Mouse (Mus musculus): Measurements from ENCODE around the gene Kcnma1. TPM values are rescaled to one million over a fixed set of nuclear protein-coding genes. Genes with fewer than 3 reads are reported as not detected.

Kcnma1 gene
- total RNA-seq, 1 experiment, result 0.49 TPM

DNA sequence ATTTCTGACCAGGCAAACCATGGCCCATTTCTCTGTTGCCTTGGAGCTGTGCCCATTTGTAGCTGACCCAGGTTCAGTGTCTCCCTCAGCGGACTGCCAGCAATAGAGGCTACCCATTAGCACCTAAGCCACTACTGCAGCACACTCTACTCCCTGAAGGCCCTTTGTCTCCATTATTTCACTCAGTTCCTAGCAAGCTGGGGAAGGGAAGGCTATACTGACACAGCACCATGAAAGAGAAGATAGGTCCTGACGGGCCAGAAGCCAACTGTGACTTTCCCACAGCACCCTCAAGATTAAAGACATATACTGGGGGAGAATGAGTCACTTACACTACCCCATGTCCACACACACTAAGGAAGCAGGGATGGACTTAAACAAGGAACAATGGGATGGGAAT is 251.8 kb downstream of the Kcnma1 start:
- no peak overlapping the region for H3K27ac ChIP-seq (ENCODE audit: insufficient read depth, low read depth, low read length, poor library complexity, severe bottlenecking)
- H3K4me1 ChIP-seq (ENCODE audit: control insufficient read depth in 2 of 2, insufficient read depth in 2 of 2, low read length in 2 of 2, poor library complexity in 1 of 2), result no peaks in the 10 kb centered on the region
- TF ChIP-seq ZC3H11A (IDR thresholded peaks at IDR 0.05; ENCODE audit: borderline replicate concordance, low read depth, low read length), result no peak
- TF ChIP-seq MAFK (IDR thresholded peaks at IDR 0.05; ENCODE audit: insufficient read depth, low read depth, low read length), result no peak
- no peak for TF ChIP-seq ZNF384 (IDR thresholded peaks at IDR 0.05; ENCODE audit: low read depth, low read length)
- TF ChIP-seq CHD2 (IDR thresholded peaks at IDR 0.05; ENCODE audit: low read depth, low read length), result no peak
- in situ Hi-C loops (cut with MboI; ENCODE audit: low sequenced_read_pairs in 2 of 2, unreplicated experiment in 2 of 2), result no loop called here
- no peak for DNase-seq (ENCODE audit: low read depth, low spot score)
- H3K36me3 ChIP-seq (ENCODE audit: control insufficient read depth, insufficient read depth, low read length, poor library complexity, severe bottlenecking), result no peaks in the 10 kb centered on the region
- no peaks in the 10 kb centered on the region for H3K9me3 ChIP-seq (ENCODE audit: control insufficient read depth, insufficient read depth, low read depth, low read length)
- H3K9ac ChIP-seq (ENCODE audit: insufficient read depth, low read depth, low read length, poor library complexity, severe bottlenecking), result no peak overlapping the region
- H3K4me3 ChIP-seq (ENCODE audit: insufficient read depth in 1 of 2, low read depth in 1 of 2, low read length in 2 of 2, poor library complexity in 1 of 2, severe bottlenecking in 1 of 2), result no peak overlapping the region

DNA sequence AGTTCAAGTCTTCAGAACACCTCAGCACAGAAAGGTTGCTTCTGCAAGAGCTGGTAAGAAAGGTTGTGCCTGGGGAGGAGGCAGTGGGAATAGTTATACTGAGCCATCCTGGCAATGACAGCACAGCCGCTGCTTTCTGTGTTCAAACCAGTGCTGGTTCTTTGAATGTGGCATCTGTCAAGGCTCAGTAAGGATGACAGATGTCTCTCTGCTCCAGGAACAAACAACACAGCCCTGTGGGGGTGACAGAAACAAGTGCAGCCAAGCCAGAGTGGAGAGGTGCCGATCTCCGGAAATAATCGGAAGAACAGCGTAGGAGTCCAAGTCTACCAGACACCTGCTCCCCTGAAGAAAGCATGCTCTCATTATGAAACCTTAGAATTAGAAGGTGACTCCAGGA is 254.7 kb downstream of the Kcnma1 start:
- Histone ChIP-seq H3K9ac (ENCODE audit: insufficient read depth, low read depth, low read length, poor library complexity, severe bottlenecking) (no peak overlapping the region), H3K9me3 (ENCODE audit: control insufficient read depth, insufficient read depth, low read depth, low read length) (no peaks in the 10 kb centered on the region), H3K27ac (ENCODE audit: insufficient read depth, low read depth, low read length, poor library complexity, severe bottlenecking) (no peak overlapping the region), H3K4me3 (ENCODE audit: insufficient read depth in 1 of 2, low read depth in 1 of 2, low read length in 2 of 2, poor library complexity in 1 of 2, severe bottlenecking in 1 of 2) (no peak overlapping the region), H3K4me1 (ENCODE audit: control insufficient read depth in 2 of 2, insufficient read depth in 2 of 2, low read length in 2 of 2, poor library complexity in 1 of 2) (no peaks in the 10 kb centered on the region), H3K36me3 (ENCODE audit: control insufficient read depth, insufficient read depth, low read length, poor library complexity, severe bottlenecking) (no peaks in the 10 kb centered on the region)
- DNase-seq (ENCODE audit: low read depth, low spot score), result no peak
- in situ Hi-C loops (cut with MboI; ENCODE audit: low sequenced_read_pairs in 2 of 2, unreplicated experiment in 2 of 2), result no loop called here
- TF ChIP-seq ZNF384 (IDR thresholded peaks at IDR 0.05; ENCODE audit: low read depth, low read length) (no peak), MAFK (IDR thresholded peaks at IDR 0.05; ENCODE audit: insufficient read depth, low read depth, low read length) (no peak), CHD2 (IDR thresholded peaks at IDR 0.05; ENCODE audit: low read depth, low read length) (no peak), ZC3H11A (IDR thresholded peaks at IDR 0.05; ENCODE audit: borderline replicate concordance, low read depth, low read length) (no peak), HCFC1 (IDR thresholded peaks at IDR 0.05; ENCODE audit: borderline replicate concordance, insufficient read depth, low read length) (no peak)

DNA sequence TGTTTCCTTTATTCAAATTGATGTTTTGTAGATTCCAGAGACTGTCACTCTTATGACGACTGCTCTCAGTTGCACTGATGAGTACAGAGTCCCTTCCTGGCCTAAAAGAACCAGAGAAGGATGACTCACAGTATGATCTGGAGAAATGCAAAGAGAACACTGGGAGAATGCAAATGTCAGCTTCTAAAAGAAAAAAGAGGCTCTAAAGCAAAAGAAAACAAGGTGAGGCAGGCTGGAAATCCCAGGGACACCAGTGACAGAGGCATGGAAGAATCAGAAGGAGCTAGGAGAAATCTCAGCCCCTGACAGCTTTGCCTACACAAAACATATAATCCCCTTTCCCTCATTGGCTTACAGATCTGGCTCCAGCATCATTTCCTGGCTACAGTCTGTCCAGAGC is 255.9 kb downstream of the Kcnma1 start:
- Histone ChIP-seq H3K4me3 (ENCODE audit: insufficient read depth in 1 of 2, low read depth in 1 of 2, low read length in 2 of 2, poor library complexity in 1 of 2, severe bottlenecking in 1 of 2) (no peak overlapping the region), H3K9ac (ENCODE audit: insufficient read depth, low read depth, low read length, poor library complexity, severe bottlenecking) (no peak overlapping the region), H3K36me3 (ENCODE audit: control insufficient read depth, insufficient read depth, low read length, poor library complexity, severe bottlenecking) (no peaks in the 10 kb centered on the region), H3K9me3 (ENCODE audit: control insufficient read depth, insufficient read depth, low read depth, low read length) (no peaks in the 10 kb centered on the region), H3K4me1 (ENCODE audit: control insufficient read depth in 2 of 2, insufficient read depth in 2 of 2, low read length in 2 of 2, poor library complexity in 1 of 2) (no peaks in the 10 kb centered on the region), H3K27ac (ENCODE audit: insufficient read depth, low read depth, low read length, poor library complexity, severe bottlenecking) (no peak overlapping the region)
- DNase-seq (ENCODE audit: low read depth, low spot score), result no peak
- in situ Hi-C loops (cut with MboI; ENCODE audit: low sequenced_read_pairs in 2 of 2, unreplicated experiment in 2 of 2), result no loop called here
- TF ChIP-seq CHD2 (IDR thresholded peaks at IDR 0.05; ENCODE audit: low read depth, low read length), result no peak
- no peak for TF ChIP-seq ZNF384 (IDR thresholded peaks at IDR 0.05; ENCODE audit: low read depth, low read length)
- TF ChIP-seq ZC3H11A (IDR thresholded peaks at IDR 0.05; ENCODE audit: borderline replicate concordance, low read depth, low read length), result no peak
- no peak for TF ChIP-seq MAFK (IDR thresholded peaks at IDR 0.05; ENCODE audit: insufficient read depth, low read depth, low read length)
- no peak for TF ChIP-seq HCFC1 (IDR thresholded peaks at IDR 0.05; ENCODE audit: borderline replicate concordance, insufficient read depth, low read length)

DNA sequence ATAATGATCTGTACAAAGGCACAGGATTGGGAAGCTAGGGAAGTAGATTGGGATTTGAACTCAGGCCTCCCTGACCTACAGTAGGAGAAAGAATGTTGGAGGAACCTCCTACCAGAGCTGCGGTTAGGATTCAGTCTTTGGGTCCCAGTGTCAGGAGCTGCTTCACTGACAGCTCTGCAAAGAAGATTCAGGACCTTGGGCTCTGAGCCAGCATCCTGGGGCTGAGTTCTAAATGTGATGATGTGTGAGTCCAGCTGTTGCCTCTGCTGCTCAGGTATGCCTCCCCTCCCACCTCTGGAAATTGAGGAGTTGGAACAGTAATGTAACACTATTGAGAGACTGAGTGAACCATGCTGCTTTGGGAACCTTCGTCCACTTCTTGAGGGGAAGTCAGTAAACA is 266.3 kb downstream of the Kcnma1 start:
- no peak for TF ChIP-seq CHD2 (IDR thresholded peaks at IDR 0.05; ENCODE audit: low read depth, low read length)
- TF ChIP-seq MAFK (IDR thresholded peaks at IDR 0.05; ENCODE audit: insufficient read depth, low read depth, low read length), result no peak
- no peak for TF ChIP-seq HCFC1 (IDR thresholded peaks at IDR 0.05; ENCODE audit: borderline replicate concordance, insufficient read depth, low read length)
- TF ChIP-seq ZC3H11A (IDR thresholded peaks at IDR 0.05; ENCODE audit: borderline replicate concordance, low read depth, low read length), result no peak
- no peak for TF ChIP-seq ZNF384 (IDR thresholded peaks at IDR 0.05; ENCODE audit: low read depth, low read length)
- Histone ChIP-seq H3K36me3 (ENCODE audit: control insufficient read depth, insufficient read depth, low read length, poor library complexity, severe bottlenecking) (no peaks in the 10 kb centered on the region), H3K27ac (ENCODE audit: insufficient read depth, low read depth, low read length, poor library complexity, severe bottlenecking) (no peak overlapping the region), H3K4me1 (ENCODE audit: control insufficient read depth in 2 of 2, insufficient read depth in 2 of 2, low read length in 2 of 2, poor library complexity in 1 of 2) (no peaks in the 10 kb centered on the region), H3K9me3 (ENCODE audit: control insufficient read depth, insufficient read depth, low read depth, low read length) (no peaks in the 10 kb centered on the region), H3K4me3 (ENCODE audit: insufficient read depth in 1 of 2, low read depth in 1 of 2, low read length in 2 of 2, poor library complexity in 1 of 2, severe bottlenecking in 1 of 2) (no peak overlapping the region), H3K9ac (ENCODE audit: insufficient read depth, low read depth, low read length, poor library complexity, severe bottlenecking) (no peak overlapping the region)
- in situ Hi-C loops (cut with MboI; ENCODE audit: low sequenced_read_pairs in 2 of 2, unreplicated experiment in 2 of 2), result no loop called here
- no peak for DNase-seq (ENCODE audit: low read depth, low spot score)

DNA sequence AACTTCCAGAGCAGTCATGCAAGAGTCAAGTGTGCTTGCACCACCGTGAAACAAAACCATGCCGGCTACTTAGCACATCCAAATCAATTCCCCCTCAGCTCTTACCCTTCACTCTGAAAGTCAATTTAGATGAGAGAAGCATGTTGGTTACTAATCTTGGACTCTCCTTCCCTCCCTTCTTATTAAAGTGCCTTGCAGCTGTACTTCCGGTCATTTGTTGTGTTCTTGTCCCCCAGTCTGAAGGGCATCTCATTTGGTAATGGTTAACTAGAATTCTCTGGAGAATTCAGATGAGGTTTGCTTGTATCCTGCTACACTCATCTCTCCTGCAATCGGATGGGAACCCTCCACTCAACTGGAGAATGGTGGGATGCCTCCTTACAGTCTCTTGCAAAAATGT is 267.3 kb downstream of the Kcnma1 start:
- Histone ChIP-seq H3K9me3 (ENCODE audit: control insufficient read depth, insufficient read depth, low read depth, low read length) (no peaks in the 10 kb centered on the region), H3K9ac (ENCODE audit: insufficient read depth, low read depth, low read length, poor library complexity, severe bottlenecking) (no peak overlapping the region), H3K36me3 (ENCODE audit: control insufficient read depth, insufficient read depth, low read length, poor library complexity, severe bottlenecking) (no peaks in the 10 kb centered on the region), H3K27ac (ENCODE audit: insufficient read depth, low read depth, low read length, poor library complexity, severe bottlenecking) (no peak overlapping the region), H3K4me3 (ENCODE audit: insufficient read depth in 1 of 2, low read depth in 1 of 2, low read length in 2 of 2, poor library complexity in 1 of 2, severe bottlenecking in 1 of 2) (no peak overlapping the region), H3K4me1 (ENCODE audit: control insufficient read depth in 2 of 2, insufficient read depth in 2 of 2, low read length in 2 of 2, poor library complexity in 1 of 2) (no peaks in the 10 kb centered on the region)
- in situ Hi-C loops (cut with MboI; ENCODE audit: low sequenced_read_pairs in 2 of 2, unreplicated experiment in 2 of 2), result no loop called here
- no peak for DNase-seq (ENCODE audit: low read depth, low spot score)
- TF ChIP-seq MAFK (IDR thresholded peaks at IDR 0.05; ENCODE audit: insufficient read depth, low read depth, low read length) (no peak), CHD2 (IDR thresholded peaks at IDR 0.05; ENCODE audit: low read depth, low read length) (no peak)

Data from ES-E14 (cell line).